Mouse (Mus musculus) CD4-positive helper T cell, adult 2 months (primary cell): ENCODE measurements around the gene Pold3.

ENCODE experiments used
- DNase-seq: peaks from one replicate; pipeline ENCODE4 v3.0.0-alpha.2; 2012; ENCODE audit warnings: low read depth, missing footprints, low spot score

The Pold3 gene

GRCm38 (mm10) chr7:100121376-100121789, at the start of gene Pold3:
Pold3 (minus strand) TSS chr7:100121565.
- peak; percentile 97 for DNase-seq

GRCm38 (mm10) chr7:100170756-100171155, 49.4 kb upstream of the Pold3 start:
- DNase-seq: no peak

- DNase-seq: no peak
Observed at GRCm38 (mm10) chr7:100168654-100169053, 47.3 kb upstream of the Pold3 start.

- DNase-seq: no peak
Observed at GRCm38 (mm10) chr7:100163506-100163905, 42.1 kb upstream of the Pold3 start.

- DNase-seq: peak; percentile 5
Observed at GRCm38 (mm10) chr7:100160006-100160405, 38.6 kb upstream of the Pold3 start.

DNA sequence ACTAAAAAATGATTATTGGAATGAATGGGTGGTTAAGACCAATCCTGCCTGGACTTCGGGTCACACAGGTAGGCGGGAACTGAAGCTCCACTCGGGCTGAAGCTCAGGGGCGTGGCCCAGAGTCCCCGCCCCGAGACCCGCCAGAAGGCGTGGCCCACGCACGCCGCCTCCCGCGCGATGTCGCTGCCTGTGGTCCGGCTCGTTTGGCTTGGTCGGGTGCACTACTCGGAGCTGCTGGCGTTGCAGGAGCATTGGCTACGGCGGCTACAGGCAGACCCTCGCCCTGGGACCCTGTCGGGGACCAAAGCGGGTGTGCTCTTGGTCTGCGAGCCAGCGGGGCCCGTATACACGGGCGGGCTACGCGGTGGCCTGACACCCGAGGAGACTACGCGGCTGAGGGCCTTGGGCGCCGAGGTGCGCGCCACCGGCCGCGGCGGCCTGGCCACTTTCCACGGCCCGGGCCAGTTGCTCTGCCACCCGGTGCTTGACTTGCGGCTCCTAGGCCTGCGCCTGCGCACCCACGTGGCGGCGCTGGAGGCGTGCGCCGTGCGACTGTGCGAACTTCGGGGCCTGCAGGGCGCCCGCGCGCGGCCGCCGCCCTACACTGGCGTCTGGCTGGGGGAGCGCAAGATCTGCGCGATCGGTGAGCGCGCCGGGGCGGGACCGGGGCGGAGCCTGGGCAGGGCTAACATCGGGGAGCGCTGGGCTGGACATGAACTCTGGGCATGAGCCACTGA, 37.9 kb upstream of the Pold3 start, which contains the start of gene Lipt2:
Lipt2 (plus strand) TSS at position 173 of the 737 bp plus-strand sequence.
- peak; percentile 92 for DNase-seq

DNA sequence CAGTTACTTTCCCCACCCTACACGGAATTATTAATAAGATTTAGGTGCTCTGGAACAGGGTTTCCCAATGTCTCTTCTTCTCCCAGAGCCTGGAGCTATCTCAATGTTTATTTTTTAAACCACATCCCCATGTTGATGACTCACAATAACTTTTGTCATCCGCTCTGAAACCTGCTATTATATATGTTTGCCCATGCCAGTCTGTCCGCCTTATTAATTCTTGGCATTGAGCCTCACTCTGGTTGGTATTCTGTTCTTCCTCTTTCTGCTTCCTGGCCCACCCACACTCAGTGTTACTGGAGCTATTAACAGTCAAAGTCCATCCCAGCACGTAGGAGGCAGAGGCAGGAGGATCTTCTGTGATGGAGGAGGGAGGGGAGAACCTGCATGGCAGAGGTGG, 36.3 kb upstream of the Pold3 start:
- DNase-seq: no peak

DNA sequence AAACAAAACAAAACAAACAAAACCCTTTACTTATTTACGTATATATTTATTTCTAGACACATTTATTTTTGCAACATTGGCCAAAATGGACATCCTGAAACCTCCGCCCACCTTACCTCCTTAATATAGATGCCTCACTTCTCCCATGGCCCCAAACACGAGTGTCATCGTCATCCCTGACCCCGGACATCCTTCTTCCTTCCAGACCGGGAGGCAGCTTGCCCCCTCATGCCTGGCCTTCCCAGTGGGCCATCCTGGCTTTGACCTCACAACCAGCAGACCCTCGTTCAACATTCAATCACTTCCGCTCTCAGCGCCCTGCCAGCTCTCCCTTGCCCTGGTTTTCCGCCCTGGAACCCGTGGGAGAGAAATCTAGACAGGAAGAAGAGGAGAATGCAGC, 29.3 kb upstream of the Pold3 start:
- DNase-seq: no peak

DNA sequence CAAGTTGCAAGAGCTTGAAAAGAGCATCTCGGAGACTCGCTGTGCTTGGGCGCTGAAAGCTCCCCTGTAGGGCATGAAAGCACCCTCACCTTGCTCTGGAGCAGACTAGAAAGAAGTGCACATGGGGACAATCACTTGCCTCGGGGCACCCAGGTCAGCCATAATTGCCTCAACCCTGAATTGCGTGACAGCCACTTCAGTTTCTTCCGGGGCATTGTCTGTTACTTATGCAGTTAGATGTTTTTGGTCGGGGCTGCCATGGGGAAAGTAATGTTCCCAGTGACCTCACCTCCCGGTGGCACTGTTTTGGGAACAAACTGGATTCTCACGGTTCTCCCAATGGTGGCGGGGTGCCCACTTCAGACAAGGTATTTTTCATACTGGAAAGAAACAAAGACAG, 28.7 kb upstream of the Pold3 start:
- DNase-seq: no peak

DNA sequence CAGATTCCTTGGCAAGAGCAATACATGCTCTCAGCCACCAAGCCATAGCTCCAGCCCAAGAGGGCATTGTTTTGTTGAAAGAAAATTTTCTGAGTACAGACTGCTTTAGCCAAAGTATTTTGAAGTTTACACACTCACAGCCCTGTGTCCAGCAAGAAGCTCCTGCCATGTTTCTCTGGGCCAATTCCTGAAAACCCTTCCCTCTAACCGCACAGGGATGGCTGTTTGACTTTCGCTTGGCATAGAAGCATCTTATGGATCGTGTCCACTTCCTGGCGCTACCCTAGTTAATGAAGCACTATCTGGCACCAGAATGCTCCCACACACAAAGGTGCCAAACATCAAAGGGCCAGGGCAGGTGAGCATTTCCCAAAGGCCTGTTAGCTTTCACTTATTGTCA, 27.2 kb upstream of the Pold3 start:
- DNase-seq: no peak

DNA sequence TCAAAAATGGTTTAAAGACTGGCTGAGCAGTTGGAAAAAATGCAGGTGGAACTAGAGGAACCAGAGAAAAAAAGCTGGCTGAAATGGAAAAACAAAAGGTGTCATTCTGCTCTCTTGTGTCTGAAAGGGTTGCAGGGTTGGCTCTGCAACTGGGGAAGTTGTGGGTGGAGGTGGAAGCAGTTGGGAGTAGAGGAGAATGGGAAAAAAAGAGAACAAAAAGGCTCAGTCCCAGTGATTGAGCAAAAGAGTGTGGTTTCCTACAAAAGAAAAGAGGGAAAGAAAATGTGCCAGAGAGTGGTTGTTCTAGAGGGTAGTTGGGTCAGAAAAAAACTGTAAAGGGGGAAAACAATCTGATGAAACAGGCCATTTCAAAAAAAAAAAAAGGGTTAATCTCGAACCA, 19.2 kb upstream of the Pold3 start:
- DNase-seq: no peak

- DNase-seq: no peak
Observed at GRCm38 (mm10) chr7:100138075-100138474, 16.7 kb upstream of the Pold3 start.

GRCm38 (mm10) chr7:100137038-100137437, 15.7 kb upstream of the Pold3 start:
- no peak for DNase-seq

DNA sequence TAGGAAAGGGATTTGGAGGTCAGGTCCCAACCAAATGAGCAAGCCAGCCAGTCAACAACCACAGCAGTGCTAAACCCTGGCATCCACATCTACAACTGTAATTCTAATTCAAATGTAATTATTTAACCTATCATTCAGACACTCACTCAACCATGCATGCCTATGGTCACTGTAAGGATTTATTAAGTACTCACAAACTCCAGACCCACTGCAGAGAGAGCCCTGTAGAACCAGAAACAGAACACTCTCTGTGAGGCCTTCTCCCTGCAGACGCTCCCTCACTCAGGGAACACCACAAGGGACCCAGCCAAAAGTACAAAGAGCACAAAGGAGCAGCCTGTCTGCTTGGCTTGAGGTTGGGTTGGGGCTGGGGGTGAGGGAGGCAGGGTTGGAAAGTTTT, 11.0 kb upstream of the Pold3 start:
- no peak for DNase-seq

GRCm38 (mm10) chr7:100130592-100130991, 9.2 kb upstream of the Pold3 start:
- DNase-seq: no peak

GRCm38 (mm10) chr7:100128262-100129041, 7.1 kb upstream of the Pold3 start:
- DNase-seq: no peak

GRCm38 (mm10) chr7:100126514-100126913, 5.1 kb upstream of the Pold3 start:
- DNase-seq: no peak

- DNase-seq: no peak
Observed at GRCm38 (mm10) chr7:100125166-100125565, 3.8 kb upstream of the Pold3 start.

DNA sequence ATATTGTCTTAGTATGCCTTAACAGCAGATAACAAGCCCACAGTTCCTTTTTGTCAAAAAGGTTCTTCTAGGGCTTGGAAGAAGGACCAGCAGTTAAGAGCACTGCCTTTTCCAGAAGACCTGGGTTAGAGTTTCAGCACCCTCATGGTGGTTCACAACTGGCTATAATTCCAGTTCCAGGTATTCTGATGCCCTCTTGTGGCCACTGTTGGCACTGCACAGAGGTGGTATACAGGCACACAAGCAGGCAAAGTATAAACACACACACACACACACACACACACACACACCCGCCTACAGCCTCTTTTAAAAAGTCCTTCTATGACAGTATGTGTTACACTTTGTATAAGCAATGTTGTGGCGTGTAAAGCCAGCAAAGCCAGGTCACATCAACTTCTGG, 2.8 kb upstream of the Pold3 start:
- peak; percentile 67 for DNase-seq

DNA sequence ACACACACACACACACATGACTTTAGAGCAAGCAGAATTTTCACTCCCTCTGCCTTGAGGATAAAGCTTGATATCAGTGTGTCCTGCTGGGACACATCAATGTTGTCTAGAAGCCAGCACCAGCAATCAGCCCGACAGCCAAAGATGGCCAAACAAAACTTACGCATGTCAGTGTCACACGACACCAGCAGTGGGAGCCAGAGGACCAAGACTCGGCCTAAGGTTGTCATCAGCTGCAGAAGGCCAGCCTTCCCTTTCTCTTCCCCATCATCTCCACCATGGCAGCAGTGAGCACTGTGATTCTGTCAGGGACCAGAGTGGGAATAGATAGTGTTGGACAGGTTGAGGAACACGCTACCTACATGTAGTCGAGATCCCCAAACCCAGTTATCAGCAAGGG, 2.1 kb upstream of the Pold3 start:
- DNase-seq: no peak

DNA sequence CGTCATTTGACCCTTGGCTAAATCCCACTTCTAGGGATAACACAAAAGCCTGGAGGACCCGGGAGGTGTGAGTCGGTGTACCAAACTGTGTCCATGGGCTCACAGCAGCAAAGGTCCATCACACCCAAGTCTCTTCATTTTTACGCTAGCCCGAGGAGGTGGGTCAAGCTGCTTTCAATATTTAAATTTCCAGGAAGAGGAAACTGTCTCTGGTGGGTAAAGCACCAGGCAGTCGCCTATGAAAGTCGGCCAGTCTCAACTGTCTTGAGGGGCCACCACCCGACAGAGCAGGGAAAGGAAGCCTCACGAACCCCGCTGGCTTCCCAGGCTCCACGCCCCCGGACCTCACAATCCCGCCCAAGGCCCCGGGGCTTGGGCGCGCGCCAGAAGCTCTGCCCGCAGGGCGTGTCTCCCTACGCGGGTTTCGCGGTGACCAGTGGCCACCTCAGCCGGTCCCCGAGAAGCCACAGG, 539 bp downstream of the Pold3 start:
- DNase-seq: no peak

- DNase-seq: no peak
Observed at GRCm38 (mm10) chr7:100114279-100114678, 7.1 kb downstream of the Pold3 start.

DNA sequence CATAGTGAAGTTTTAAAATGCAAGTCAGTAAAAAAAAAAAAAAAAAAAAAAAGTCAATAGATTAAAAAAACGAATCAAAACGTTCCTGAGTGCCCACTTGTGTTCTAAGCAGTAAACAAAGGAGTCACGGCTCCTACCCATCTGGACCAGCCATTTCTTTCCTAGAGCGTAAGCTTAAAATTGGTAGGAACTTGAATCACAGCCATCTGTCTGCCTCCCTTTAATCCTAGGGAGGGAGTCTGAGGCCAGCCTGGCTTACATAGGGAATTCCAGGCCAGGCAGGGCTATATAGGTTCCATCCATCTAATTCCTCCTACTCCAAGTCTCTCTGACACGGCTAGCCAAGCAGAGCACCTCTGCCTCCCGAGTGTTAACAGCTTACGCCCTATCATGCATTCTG, 7.5 kb downstream of the Pold3 start:
- no peak for DNase-seq
